Mouse (Mus musculus) heart, postnatal 0 days (tissue): ENCODE data around the gene 6030408B16Rik. TPM values are rescaled to one million over a fixed set of nuclear protein-coding genes. Genes with fewer than 3 reads are reported as not detected.

Experiments used
- ATAC-seq: fragments of 200-750 bp; cut with Nextera tagmentation; 2 replicates; pipeline ENCODE4 v1.8.0; 2017; ENCODE audit warnings: low read depth, moderate number of reproducible peaks, moderate library complexity; ENCODE audit not compliant: insufficient read depth
- DNase-seq: peaks from one replicate; pipeline ENCODE4 v3.0.0-alpha.2; 2016; ENCODE audit warnings: low spot score
- H3K27ac ChIP-seq: fragments of 300-500 bp; sonication (generic); 2 replicates; pipeline ENCODE4 v1.5.1; 2014; ENCODE audit warnings: low read depth, mild to moderate bottlenecking
- H3K27me3 ChIP-seq: fragments of 300-500 bp; sonication (generic); 2 replicates; pipeline ENCODE4 v1.6.1; 2014; ENCODE audit warnings: low read length, mixed read lengths; ENCODE audit not compliant: control insufficient read depth, insufficient read depth
- H3K36me3 ChIP-seq: fragments of 300-500 bp; sonication (generic); replicated peaks from 2 replicates; pipeline ENCODE4 v1.6.1; 2014; ENCODE audit warnings: low read length, mixed read lengths; ENCODE audit not compliant: control insufficient read depth, insufficient read depth
- H3K4me1 ChIP-seq: fragments of 300-500 bp; sonication (generic); 2 replicates; pipeline ENCODE4 v1.6.1; 2014; ENCODE audit warnings: antibody characterized with exemption; ENCODE audit not compliant: control insufficient read depth, insufficient read depth
- H3K4me2 ChIP-seq: fragments of 300-500 bp; sonication (generic); 2 replicates; pipeline ENCODE4 v1.6.1; 2014; ENCODE audit warnings: low read depth, mild to moderate bottlenecking, low read length, moderate library complexity
- H3K4me3 ChIP-seq: fragments of 300-500 bp; sonication (generic); 2 replicates; pipeline ENCODE4 v1.5.1; 2014; ENCODE audit warnings: low read depth, low read length
- H3K9ac ChIP-seq: fragments of 300-500 bp; sonication (generic); replicated peaks from 2 replicates; pipeline ENCODE4 v1.6.1; 2014; ENCODE audit warnings: low read depth, low read length, mixed read lengths
- H3K9me3 ChIP-seq: fragments of 300-500 bp; sonication (generic); replicated peaks from 2 replicates; pipeline ENCODE4 v1.6.1; 2016; ENCODE audit warnings: low read length; ENCODE audit not compliant: control insufficient read depth
- CTCF ChIP-seq: IDR thresholded peaks from 2 replicates; pipeline ENCODE4 v1.5.1; 2016; ENCODE audit warnings: antibody characterized with exemption, control low read depth, low read depth
- EP300 ChIP-seq: IDR thresholded peaks from 2 replicates; pipeline ENCODE4 v1.6.1; 2016; ENCODE audit warnings: antibody characterized with exemption, low read depth
- WGBS: fragments of 180-500 bp; shearing (Covaris S2); extraction: QIAGEN DNeasy Blood & Tissue Kit; methylation state at CpG from one replicate; pipeline ENCODE4 v1.1.7; 2014; 5-methylcytosine and 5-hydroxymethylcytosine counted together
- polyA plus RNA-seq: library from polyadenylated mRNA; unstranded; fragments of >200 nt; fragmentation: Nextera tagmentation; extraction: Ambion mirVana; gene quantifications from 2 replicates; pipeline ENCODE4 v1.2.1, GENCODE M21; 2015
- total RNA-seq: library from RNA; depleted of rRNA; stranded (reverse); fragments of >200 nt; gene quantifications from 2 replicates; pipeline ENCODE4 v1.2.3, GENCODE M21; 2014; ENCODE audit warnings: low replicate concordance

The 6030408B16Rik gene
- total and polyA plus RNA-seq, 2 experiments from 2014 or later: 8.1 to 8.4 TPM

GRCm38 (mm10) chr15:101333165-101333564, 40.2 kb downstream of the 6030408B16Rik start:
- Histone ChIP-seq H3K4me2 (no peak overlapping the region), H3K9me3 (no peaks in the 10 kb centered on the region), H3K27me3 (no peaks in the 10 kb centered on the region), H3K27ac (no peak overlapping the region), H3K9ac (no peak overlapping the region), H3K36me3 (no peaks in the 10 kb centered on the region), H3K4me1 (no peaks in the 10 kb centered on the region), H3K4me3 (no peak overlapping the region)
- WGBS: 22% methylated on average over 1 of the region's 1 CpGs
- no peak for ATAC-seq
- no peak for TF ChIP-seq CTCF
- no peak for TF ChIP-seq EP300
- no peak for DNase-seq

GRCm38 (mm10) chr15:101333648-101334047, 40.6 kb downstream of the 6030408B16Rik start:
- ATAC-seq (no peak), DNase-seq (no peak)
- H3K27ac ChIP-seq: no peak overlapping the region
- no peaks in the 10 kb centered on the region for H3K4me1 ChIP-seq
- WGBS: 61% methylated on average over 4 of the region's 4 CpGs
- H3K4me2 ChIP-seq: no peak overlapping the region
- H3K36me3 ChIP-seq: no peaks in the 10 kb centered on the region
- TF ChIP-seq EP300: no peak
- TF ChIP-seq CTCF: no peak
- no peak overlapping the region for H3K4me3 ChIP-seq
- H3K27me3 ChIP-seq: no peaks in the 10 kb centered on the region
- no peaks in the 10 kb centered on the region for H3K9me3 ChIP-seq
- H3K9ac ChIP-seq: no peak overlapping the region

GRCm38 (mm10) chr15:101336474-101337174, 43.6 kb downstream of the 6030408B16Rik start:
- H3K4me2 ChIP-seq: peak overlapping the region; percentile 24; the same call in 1 of the 2 replicates
- H3K9ac ChIP-seq: no peak overlapping the region
- ATAC-seq (peak; percentile 28), DNase-seq (no peak)
- WGBS: 39% methylated on average over 24 of the region's 24 CpGs
- H3K27ac ChIP-seq: peak overlapping the region; percentile 48
- TF ChIP-seq CTCF: no peak
- TF ChIP-seq EP300: no peak
- no peak overlapping the region for H3K4me3 ChIP-seq
- H3K9me3 ChIP-seq: no peaks in the 10 kb centered on the region
- no peaks in the 10 kb centered on the region for H3K4me1 ChIP-seq
- H3K36me3 ChIP-seq: no peaks in the 10 kb centered on the region
- H3K27me3 ChIP-seq: no peaks in the 10 kb centered on the region

GRCm38 (mm10) chr15:101338359-101338758, 45.3 kb downstream of the 6030408B16Rik start:
- ATAC-seq (no peak), DNase-seq (no peak)
- TF ChIP-seq EP300 (no peak), CTCF (no peak)
- no peaks in the 10 kb centered on the region for H3K9me3 ChIP-seq
- H3K4me2 ChIP-seq: no peak overlapping the region
- no peaks in the 10 kb centered on the region for H3K27me3 ChIP-seq
- H3K36me3 ChIP-seq: no peaks in the 10 kb centered on the region
- H3K4me3 ChIP-seq: no peak overlapping the region
- H3K27ac ChIP-seq: no peak overlapping the region
- no peaks in the 10 kb centered on the region for H3K4me1 ChIP-seq
- no peak overlapping the region for H3K9ac ChIP-seq
- 60% methylated on average over 4 of the region's 4 CpGs for WGBS

DNA sequence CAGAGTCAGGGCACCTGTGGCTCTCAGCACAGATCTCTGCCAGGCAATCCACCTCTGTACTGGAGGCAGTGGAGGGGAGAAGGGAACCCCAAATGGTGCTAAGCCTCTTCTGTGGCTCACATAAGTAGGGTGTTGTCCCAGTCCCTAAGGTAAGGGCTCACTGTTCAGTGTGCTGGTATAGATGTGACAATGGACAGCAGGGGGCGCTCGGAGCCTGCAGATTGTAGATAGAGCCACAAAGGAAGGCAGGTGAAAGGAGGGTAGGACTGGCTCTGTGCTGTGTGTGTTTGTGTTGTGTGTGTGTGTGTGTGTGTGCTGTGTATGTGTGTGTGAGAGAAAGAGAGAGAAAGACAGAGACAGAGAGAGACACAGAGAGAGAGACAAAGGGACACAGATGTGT, 46.5 kb downstream of the 6030408B16Rik start:
- no peak overlapping the region for H3K9ac ChIP-seq
- H3K27me3 ChIP-seq: no peaks in the 10 kb centered on the region
- peak; percentile 86 for DNase-seq
- H3K4me2 ChIP-seq: no peak overlapping the region
- H3K4me3 ChIP-seq: no peak overlapping the region
- H3K27ac ChIP-seq: no peak overlapping the region
- ATAC-seq: peak; percentile 72
- TF ChIP-seq CTCF: peak; percentile 97
- no peak for TF ChIP-seq EP300
- no peaks in the 10 kb centered on the region for H3K4me1 ChIP-seq
- H3K9me3 ChIP-seq: no peaks in the 10 kb centered on the region
- 0% methylated on average over 2 of the region's 2 CpGs for WGBS
- no peaks in the 10 kb centered on the region for H3K36me3 ChIP-seq
